Mouse (Mus musculus) hindbrain, postnatal 0 days (tissue): ENCODE measurements at regions not wholly inside any gene's neighbourhood (a gene's known extent, or its start where the extent isn't known, plus 50 kb on each side); places are given as distances from the start of the nearest gene placed in this dataset.

Experiments
- ATAC-seq: fragments of 200-750 bp; cut with Nextera tagmentation; 2 replicates; pipeline ENCODE4 v1.8.0; 2017; ENCODE audit warnings: mild to moderate bottlenecking, moderate TSS enrichment, moderate library complexity
- DNase-seq: peaks from one replicate; pipeline ENCODE4 v3.0.0-alpha.2; 2015; ENCODE audit warnings: low spot score
- H3K27ac ChIP-seq: fragments of 300-500 bp; sonication (generic); 2 replicates; pipeline ENCODE4 v1.5.1; 2014; ENCODE audit warnings: mild to moderate bottlenecking
- H3K27me3 ChIP-seq: fragments of 300-500 bp; sonication (generic); 2 replicates; pipeline ENCODE4 v1.6.1; 2014; ENCODE audit warnings: low read length, mixed read lengths; ENCODE audit not compliant: insufficient read depth
- H3K36me3 ChIP-seq: fragments of 300-500 bp; sonication (generic); 2 replicates; pipeline ENCODE4 v1.6.1; 2014; ENCODE audit warnings: low read length, mixed read lengths; ENCODE audit not compliant: insufficient read depth
- H3K4me1 ChIP-seq: fragments of 300-500 bp; sonication (generic); 2 replicates; pipeline ENCODE4 v1.6.1; 2014; ENCODE audit warnings: antibody characterized with exemption, low read length, mixed read lengths; ENCODE audit not compliant: insufficient read depth
- H3K4me2 ChIP-seq: fragments of 300-500 bp; sonication (generic); 2 replicates; pipeline ENCODE4 v1.6.1; 2014; ENCODE audit warnings: low read depth, mild to moderate bottlenecking, low read length, moderate library complexity, mixed read lengths
- H3K4me3 ChIP-seq: fragments of 300-500 bp; sonication (generic); 2 replicates; pipeline ENCODE4 v1.5.1; 2014; ENCODE audit warnings: low read length
- H3K9ac ChIP-seq: fragments of 300-500 bp; sonication (generic); replicated peaks from 2 replicates; pipeline ENCODE4 v1.6.1; 2014; ENCODE audit warnings: mild to moderate bottlenecking, low read length, moderate library complexity, mixed read lengths
- H3K9me3 ChIP-seq: fragments of 300-500 bp; sonication (generic); 2 replicates; pipeline ENCODE4 v1.6.1; 2016; ENCODE audit warnings: low read length, mixed read lengths
- CTCF ChIP-seq: IDR thresholded peaks from 2 replicates; pipeline ENCODE4 v1.5.1; 2016; ENCODE audit warnings: antibody characterized with exemption, control low read depth, low read depth
- WGBS: fragments of 180-500 bp; shearing (Covaris S2); extraction: QIAGEN DNeasy Blood & Tissue Kit; methylation state at CpG from one replicate; pipeline ENCODE4 v1.1.7; 2014; 5-methylcytosine and 5-hydroxymethylcytosine counted together

DNA sequence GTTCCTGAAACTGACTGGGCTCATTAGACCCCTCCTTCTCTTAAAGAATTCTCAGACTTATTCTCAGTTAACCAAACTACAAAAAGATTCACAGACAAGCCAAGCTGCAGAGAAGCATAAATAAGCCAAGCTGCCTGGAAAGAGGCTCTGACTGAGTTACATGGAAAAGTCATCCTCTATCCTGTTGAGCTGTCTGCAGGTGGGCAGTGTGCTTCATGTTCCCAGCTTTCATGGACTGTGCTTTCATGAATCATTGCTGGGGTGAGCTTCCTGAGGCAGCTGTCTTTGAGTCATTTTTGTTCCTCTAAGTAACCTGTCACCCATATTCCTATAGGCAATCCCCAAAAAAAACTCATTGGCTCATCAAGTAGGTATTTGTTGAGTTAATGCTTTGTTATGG is 301.8 kb upstream of the Zwint start:
- DNase-seq (no peak), ATAC-seq (no peak)
- TF ChIP-seq CTCF = no peak
- no peaks in the 10 kb centered on the region for H3K4me1 ChIP-seq
- H3K27me3 ChIP-seq = no peaks in the 10 kb centered on the region
- no peaks in the 10 kb centered on the region for H3K9me3 ChIP-seq
- no peak overlapping the region for H3K4me2 ChIP-seq
- no peak overlapping the region for H3K9ac ChIP-seq
- no peak overlapping the region for H3K27ac ChIP-seq
- no peak overlapping the region for H3K4me3 ChIP-seq
- no peaks in the 10 kb centered on the region for H3K36me3 ChIP-seq

GRCm38 (mm10) chr10:72353515-72353914 is 301.1 kb upstream of the Zwint start:
- no peaks in the 10 kb centered on the region for H3K36me3 ChIP-seq
- DNase-seq = peak; percentile 43
- H3K4me3 ChIP-seq = no peak overlapping the region
- TF ChIP-seq CTCF = peak; percentile 15; the same call in 1 of the 2 replicates
- no peak for ATAC-seq
- 73% methylated on average over 2 of the region's 2 CpGs for WGBS
- H3K27ac ChIP-seq = no peak overlapping the region
- no peaks in the 10 kb centered on the region for H3K4me1 ChIP-seq
- H3K9ac ChIP-seq = no peak overlapping the region
- H3K27me3 ChIP-seq = no peaks in the 10 kb centered on the region
- H3K4me2 ChIP-seq = no peak overlapping the region
- no peaks in the 10 kb centered on the region for H3K9me3 ChIP-seq

- Histone ChIP-seq H3K27me3 (no peaks in the 10 kb centered on the region), H3K9me3 (no peaks in the 10 kb centered on the region), H3K27ac (no peak overlapping the region), H3K36me3 (no peaks in the 10 kb centered on the region), H3K4me1 (no peaks in the 10 kb centered on the region), H3K4me3 (no peak overlapping the region), H3K4me2 (no peak overlapping the region), H3K9ac (no peak overlapping the region)
- WGBS = 93% methylated on average over 1 of the region's 1 CpGs
- no peak for TF ChIP-seq CTCF
- DNase-seq (no peak), ATAC-seq (no peak)
These were observed 271.3 kb upstream of the Zwint start for GRCm38 (mm10) chr10:72383351-72383750.

DNA sequence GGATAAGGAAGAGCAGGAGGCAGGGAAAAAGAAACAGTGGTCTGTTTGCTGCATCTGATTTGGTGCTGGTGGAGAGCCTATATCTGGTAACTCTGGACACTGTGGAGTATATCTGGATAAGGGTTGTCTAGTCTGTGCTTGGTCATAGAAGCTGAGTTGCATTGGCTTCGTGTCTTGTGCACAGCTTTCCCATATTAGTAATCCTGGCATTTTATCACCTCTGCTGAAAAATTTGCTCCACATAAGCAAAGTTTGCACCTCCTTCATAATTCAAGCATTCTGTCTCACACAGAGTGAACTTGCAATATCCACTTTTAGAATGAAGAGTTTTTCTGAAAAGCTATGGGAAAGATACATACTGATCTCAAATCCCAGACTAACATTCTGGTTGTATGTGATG is 269.8 kb upstream of the Zwint start:
- H3K4me2 ChIP-seq = no peak overlapping the region
- no peaks in the 10 kb centered on the region for H3K9me3 ChIP-seq
- no peaks in the 10 kb centered on the region for H3K4me1 ChIP-seq
- DNase-seq (no peak), ATAC-seq (no peak)
- H3K27ac ChIP-seq = no peak overlapping the region
- H3K4me3 ChIP-seq = no peak overlapping the region
- 70% methylated on average over 1 of the region's 1 CpGs for WGBS
- H3K9ac ChIP-seq = no peak overlapping the region
- no peak for TF ChIP-seq CTCF
- H3K27me3 ChIP-seq = no peaks in the 10 kb centered on the region
- no peaks in the 10 kb centered on the region for H3K36me3 ChIP-seq

GRCm38 (mm10) chr10:72391397-72391796 is 263.2 kb upstream of the Zwint start:
- H3K4me2 ChIP-seq = no peak overlapping the region
- H3K4me1 ChIP-seq = no peaks in the 10 kb centered on the region
- ATAC-seq (no peak), DNase-seq (peak; percentile 15)
- no peaks in the 10 kb centered on the region for H3K27me3 ChIP-seq
- H3K9ac ChIP-seq = no peak overlapping the region
- TF ChIP-seq CTCF = peak; percentile 47
- H3K9me3 ChIP-seq = no peaks in the 10 kb centered on the region
- 92% methylated on average over 1 of the region's 1 CpGs for WGBS
- no peak overlapping the region for H3K27ac ChIP-seq
- no peak overlapping the region for H3K4me3 ChIP-seq
- no peaks in the 10 kb centered on the region for H3K36me3 ChIP-seq

DNA sequence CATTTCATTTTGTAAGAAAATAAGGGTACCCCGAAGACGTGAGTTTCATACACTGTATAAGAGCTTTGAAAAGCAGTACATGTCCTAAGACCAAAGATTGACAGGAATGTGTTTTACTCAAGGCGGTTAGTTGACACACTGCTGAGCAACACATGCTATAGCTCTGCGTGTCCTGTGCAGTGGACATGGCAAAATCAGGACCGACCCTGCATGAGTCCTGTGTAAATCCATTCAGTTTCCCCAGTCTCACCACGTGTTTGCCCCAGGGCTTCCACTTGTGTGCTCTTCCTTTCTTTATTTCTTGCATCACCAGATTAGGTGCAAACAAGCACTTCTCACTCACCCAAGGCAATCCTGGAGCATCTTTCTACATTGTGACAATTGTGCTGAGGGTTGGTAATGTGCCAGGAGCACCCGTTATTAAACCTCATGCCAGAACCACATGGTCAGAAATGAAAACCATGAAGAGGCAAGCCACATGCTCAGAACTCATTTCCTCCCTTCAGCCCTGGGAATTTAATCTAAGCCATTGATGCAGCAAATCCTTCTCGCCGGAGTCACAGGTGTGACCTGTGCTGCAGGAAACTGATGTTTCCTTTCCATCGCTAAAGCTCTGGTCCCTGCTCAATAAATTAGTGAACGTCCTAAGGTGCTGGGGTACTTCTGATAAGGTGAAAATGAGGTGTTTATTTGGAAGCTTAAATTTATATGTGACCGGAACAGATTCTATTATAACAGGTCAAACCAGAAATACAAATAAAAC is 261.2 kb upstream of the Zwint start:
- Histone ChIP-seq H3K9ac (no peak overlapping the region), H3K36me3 (no peaks in the 10 kb centered on the region), H3K4me3 (no peak overlapping the region), H3K27ac (no peak overlapping the region), H3K9me3 (no peaks in the 10 kb centered on the region), H3K27me3 (no peaks in the 10 kb centered on the region), H3K4me1 (no peaks in the 10 kb centered on the region), H3K4me2 (no peak overlapping the region)
- TF ChIP-seq CTCF = no peak
- ATAC-seq (peak; percentile 66), DNase-seq (peak; percentile 56)
- 76% methylated on average over 12 of the region's 12 CpGs for WGBS

GRCm38 (mm10) chr10:72394367-72394766 is 260.3 kb upstream of the Zwint start:
- no peak overlapping the region for H3K27ac ChIP-seq
- no peaks in the 10 kb centered on the region for H3K4me1 ChIP-seq
- 0 out of 2 replicates have a peak, but pooled peaks have one; percentile 6 for TF ChIP-seq CTCF
- no peak overlapping the region for H3K4me2 ChIP-seq
- no peak overlapping the region for H3K4me3 ChIP-seq
- H3K27me3 ChIP-seq = no peaks in the 10 kb centered on the region
- 94% methylated on average over 1 of the region's 1 CpGs for WGBS
- no peak for ATAC-seq
- no peaks in the 10 kb centered on the region for H3K9me3 ChIP-seq
- no peak for DNase-seq
- no peak overlapping the region for H3K9ac ChIP-seq
- no peaks in the 10 kb centered on the region for H3K36me3 ChIP-seq
